Mouse (Mus musculus) forebrain, postnatal 0 days (tissue): ENCODE measurements around the gene Aff3. TPM values are rescaled to one million over a fixed set of nuclear protein-coding genes. Genes with fewer than 3 reads are reported as not detected.

Experiments
- ATAC-seq: fragments of 200-750 bp; cut with Nextera tagmentation; 2 replicates; pipeline ENCODE4 v1.8.0; 2017; ENCODE audit warnings: mild to moderate bottlenecking, moderate library complexity
- DNase-seq: peaks from one replicate; pipeline ENCODE4 v3.0.0-alpha.2; 2015
- H3K27ac ChIP-seq: fragments of 300-500 bp; sonication (generic); 2 replicates; pipeline ENCODE4 v1.5.1; 2014; ENCODE audit warnings: low read depth, mild to moderate bottlenecking, antibody characterized with exemption, low read length, moderate library complexity, mixed read lengths
- H3K27me3 ChIP-seq: fragments of 300-500 bp; sonication (generic); 2 replicates; pipeline ENCODE4 v1.6.1; 2014; ENCODE audit warnings: mild to moderate bottlenecking, low read length, mixed read lengths; ENCODE audit not compliant: insufficient read depth
- H3K36me3 ChIP-seq: fragments of 300-500 bp; sonication (generic); 2 replicates; pipeline ENCODE4 v1.6.1; 2014; ENCODE audit warnings: mild to moderate bottlenecking, moderate library complexity; ENCODE audit not compliant: insufficient read depth
- H3K4me1 ChIP-seq: fragments of 300-500 bp; sonication (generic); 2 replicates; pipeline ENCODE4 v1.6.1; 2014; ENCODE audit warnings: antibody characterized with exemption; ENCODE audit not compliant: insufficient read depth
- H3K4me2 ChIP-seq: fragments of 300-500 bp; sonication (generic); 2 replicates; pipeline ENCODE4 v1.6.1; 2014; ENCODE audit warnings: low read depth, mild to moderate bottlenecking, moderate library complexity
- H3K4me3 ChIP-seq: fragments of 300-500 bp; sonication (generic); 2 replicates; pipeline ENCODE4 v1.5.1; 2014; ENCODE audit warnings: low read depth, low read length, mixed read lengths
- H3K9ac ChIP-seq: fragments of 300-500 bp; sonication (generic); 2 replicates; pipeline ENCODE4 v1.6.1; 2014; ENCODE audit warnings: mild to moderate bottlenecking
- H3K9me3 ChIP-seq: fragments of 300-500 bp; sonication (generic); 2 replicates; pipeline ENCODE4 v1.6.1; 2016; ENCODE audit warnings: low read length
- CTCF ChIP-seq: sonication (generic); IDR thresholded peaks from 2 replicates; pipeline ENCODE4 v1.5.1; 2016; ENCODE audit warnings: antibody characterized with exemption, control low read depth, low read depth
- WGBS: fragments of 180-500 bp; shearing (Covaris S2); extraction: QIAGEN DNeasy Blood & Tissue Kit; methylation state at CpG from one replicate; pipeline ENCODE4 v1.1.7; 2014; 5-methylcytosine and 5-hydroxymethylcytosine counted together
- polyA plus RNA-seq: library from polyadenylated mRNA; unstranded; fragments of >200 nt; fragmentation: Nextera tagmentation; extraction: Ambion mirVana; gene quantifications from 2 replicates; pipeline ENCODE4 v1.2.1, GENCODE M21; 2015
- total RNA-seq: library from RNA; depleted of rRNA; stranded (reverse); fragments of >200 nt; gene quantifications from 2 replicates; pipeline ENCODE4 v1.2.3, GENCODE M21; 2014

Gene Aff3
- total and polyA plus RNA-seq, 2 experiments from 2014 or later: 21.8 to 102 TPM

GRCm38 (mm10) chr1:38528607-38529006 lies 136.1 kb downstream of the Aff3 start:
- no peaks in the 10 kb centered on the region for H3K9me3 ChIP-seq
- peaks cover 14% of the 10 kb centered on the region for H3K36me3 ChIP-seq
- no peaks in the 10 kb centered on the region for H3K27me3 ChIP-seq
- WGBS: 89% methylated on average over 5 of the region's 5 CpGs
- no peak overlapping the region for H3K9ac ChIP-seq
- no peak for DNase-seq
- no peaks in the 10 kb centered on the region for H3K4me1 ChIP-seq
- no peak overlapping the region for H3K27ac ChIP-seq
- no peak for TF ChIP-seq CTCF
- no peak for ATAC-seq
- no peak overlapping the region for H3K4me2 ChIP-seq
- H3K4me3 ChIP-seq: no peak overlapping the region

- no peak for TF ChIP-seq CTCF
- no peaks in the 10 kb centered on the region for H3K27me3 ChIP-seq
- H3K4me2 ChIP-seq: no peak overlapping the region
- no peak overlapping the region for H3K27ac ChIP-seq
- WGBS: 93% methylated on average over 5 of the region's 5 CpGs
- H3K9me3 ChIP-seq: no peaks in the 10 kb centered on the region
- H3K36me3 ChIP-seq: peaks cover 15% of the 10 kb centered on the region
- no peaks in the 10 kb centered on the region for H3K4me1 ChIP-seq
- DNase-seq (no peak), ATAC-seq (no peak)
- no peak overlapping the region for H3K9ac ChIP-seq
- no peak overlapping the region for H3K4me3 ChIP-seq
Observed at GRCm38 (mm10) chr1:38526568-38526967, 138.2 kb downstream of the Aff3 start.

- no peak overlapping the region for H3K27ac ChIP-seq
- H3K9me3 ChIP-seq: no peaks in the 10 kb centered on the region
- H3K4me1 ChIP-seq: no peaks in the 10 kb centered on the region
- H3K9ac ChIP-seq: no peak overlapping the region
- DNase-seq (no peak), ATAC-seq (no peak)
- H3K4me3 ChIP-seq: no peak overlapping the region
- no peaks in the 10 kb centered on the region for H3K27me3 ChIP-seq
- WGBS: 96% methylated on average over 11 of the region's 11 CpGs
- H3K4me2 ChIP-seq: no peak overlapping the region
- TF ChIP-seq CTCF: no peak
- peaks cover 15% of the 10 kb centered on the region for H3K36me3 ChIP-seq
Observed at GRCm38 (mm10) chr1:38521651-38522050, 143.1 kb downstream of the Aff3 start.

GRCm38 (mm10) chr1:38516225-38516624 lies 148.5 kb downstream of the Aff3 start:
- H3K27me3 ChIP-seq: no peaks in the 10 kb centered on the region
- WGBS: 62% methylated on average over 1 of the region's 1 CpGs
- ATAC-seq (no peak), DNase-seq (no peak)
- H3K9ac ChIP-seq: no peak overlapping the region
- no peak overlapping the region for H3K4me3 ChIP-seq
- TF ChIP-seq CTCF: no peak
- no peaks in the 10 kb centered on the region; the same call in 1 of the 2 replicates for H3K36me3 ChIP-seq
- no peaks in the 10 kb centered on the region for H3K9me3 ChIP-seq
- no peaks in the 10 kb centered on the region for H3K4me1 ChIP-seq
- no peak overlapping the region for H3K4me2 ChIP-seq
- no peak overlapping the region for H3K27ac ChIP-seq

GRCm38 (mm10) chr1:38514634-38515011 lies 150.1 kb downstream of the Aff3 start:
- H3K4me3 ChIP-seq: no peak overlapping the region
- no peak for DNase-seq
- H3K4me1 ChIP-seq: no peaks in the 10 kb centered on the region
- H3K9ac ChIP-seq: no peak overlapping the region
- H3K36me3 ChIP-seq: no peaks in the 10 kb centered on the region
- ATAC-seq: no peak
- no peaks in the 10 kb centered on the region for H3K27me3 ChIP-seq
- no peaks in the 10 kb centered on the region for H3K9me3 ChIP-seq
- H3K4me2 ChIP-seq: no peak overlapping the region
- WGBS: 72% methylated on average over 4 of the region's 4 CpGs
- TF ChIP-seq CTCF: no peak
- H3K27ac ChIP-seq: no peak overlapping the region

- 72% methylated on average over 12 of the region's 12 CpGs for WGBS
- no peaks in the 10 kb centered on the region for H3K27me3 ChIP-seq
- H3K4me1 ChIP-seq: no peaks in the 10 kb centered on the region
- H3K9me3 ChIP-seq: no peaks in the 10 kb centered on the region
- TF ChIP-seq CTCF: no peak
- ATAC-seq (no peak), DNase-seq (no peak)
- no peak overlapping the region for H3K4me3 ChIP-seq
- H3K27ac ChIP-seq: no peak overlapping the region
- no peak overlapping the region for H3K4me2 ChIP-seq
- H3K9ac ChIP-seq: no peak overlapping the region
- no peaks in the 10 kb centered on the region for H3K36me3 ChIP-seq
Observed at GRCm38 (mm10) chr1:38513970-38514633, 150.7 kb downstream of the Aff3 start.

- peak overlapping the region; percentile 64 for H3K27ac ChIP-seq
- H3K36me3 ChIP-seq: no peaks in the 10 kb centered on the region
- 50% methylated on average over 15 of the region's 15 CpGs for WGBS
- ATAC-seq (peak; percentile 36; the same call in 1 of the 2 replicates), DNase-seq (peak; percentile 32)
- no peak overlapping the region for H3K4me2 ChIP-seq
- H3K9me3 ChIP-seq: no peaks in the 10 kb centered on the region
- no peak overlapping the region for H3K4me3 ChIP-seq
- H3K4me1 ChIP-seq: no peaks in the 10 kb centered on the region
- TF ChIP-seq CTCF: no peak
- H3K9ac ChIP-seq: peak overlapping the region; percentile 18; the same call in 1 of the 2 replicates
- no peaks in the 10 kb centered on the region for H3K27me3 ChIP-seq
Observed at GRCm38 (mm10) chr1:38512258-38513081, 152.3 kb downstream of the Aff3 start.
